9 mouse cellular contexts compared by ENCODE assay signal in the genomic region with DNA sequence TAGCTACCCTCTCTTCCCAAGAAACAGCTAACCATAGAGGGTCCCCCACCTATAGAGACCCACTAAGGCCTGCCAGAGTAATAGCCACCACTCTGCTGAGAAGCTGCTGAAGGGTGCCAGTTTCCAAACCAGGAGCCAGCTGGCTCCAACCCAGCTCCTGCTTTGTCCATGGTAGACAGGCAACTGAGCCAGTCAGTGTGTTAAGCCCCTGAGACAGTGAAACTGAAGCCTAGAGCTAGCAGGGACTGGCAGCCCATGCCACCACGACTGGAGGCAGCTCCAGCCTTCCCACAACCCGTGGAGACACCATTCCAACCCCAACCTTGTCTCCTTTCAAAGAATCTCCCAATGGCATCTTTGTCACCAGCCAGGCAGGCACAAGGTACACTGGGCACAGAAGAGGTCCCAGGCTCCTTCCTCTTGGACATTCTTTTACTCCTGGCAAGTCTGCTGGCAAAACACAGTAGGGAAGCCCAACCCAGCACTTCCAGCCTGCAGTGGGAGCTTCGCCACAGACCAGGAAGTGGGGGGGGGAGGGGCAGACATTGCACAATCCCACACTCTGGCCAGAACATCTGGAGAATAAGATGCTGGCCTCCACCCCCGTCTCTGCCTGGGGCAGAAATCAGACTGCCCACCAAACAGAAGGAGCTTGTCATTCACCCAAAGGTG. TPM values are rescaled to one million over a fixed set of nuclear protein-coding genes. Genes with fewer than 3 reads are reported as not detected.
DNase-seq lines count a peak whose midpoint lies in the region; ATAC-seq and TF ChIP-seq lines count a peak whose summit lies in the region.
"Had no signal": no experiment of that assay in that cellular context is flagged by ENCODE, and none has a peak within 500 bp of the region (broad histone marks: within the 10 kb centered on the region; RNA-seq: fewer than 3 reads in every experiment).

No protein-coding gene starts in this region.

- TF ChIP-seq CTCF in layer of hippocampus, adult 2 months (conservative IDR thresholded peaks at IDR 0.05): no peak
- no peak for TF ChIP-seq CTCF in intestine, postnatal 0 days (IDR thresholded peaks at IDR 0.05; ENCODE audit: low read depth)

- peak; percentile 31 for ATAC-seq in common myeloid progenitor, adult 5-6 weeks (replicated peaks; ENCODE audit: low read depth, poor library complexity, severe bottlenecking)
- peak; percentile 28; the same call in 1 of the 2 replicates for ATAC-seq in intestine, postnatal 0 days

- no peak overlapping the region for H3K9ac ChIP-seq in intestine, postnatal 0 days (ENCODE audit: low read depth, low read length)

- no peak overlapping the region for H3K4me3 ChIP-seq in layer of hippocampus, adult 2 months
- no peak overlapping the region for H3K4me3 ChIP-seq in intestine, postnatal 0 days (ENCODE audit: low read depth, low read length)

- 14% methylated on average over 4 of the region's 4 CpGs for WGBS in intestine, postnatal 0 days

- peak overlapping the region; percentile 96 for H3K27ac ChIP-seq in layer of hippocampus, adult 2 months
- H3K27ac ChIP-seq in intestine, postnatal 0 days (ENCODE audit: low read depth, low read length): peak overlapping the region; percentile 69

- no peaks in the 10 kb centered on the region for H3K27me3 ChIP-seq in intestine, postnatal 0 days (replicated peaks; ENCODE audit: control insufficient read depth, insufficient read depth, low read length)

- peaks cover 14% of the 10 kb centered on the region; the same call in 1 of the 2 replicates for H3K4me1 ChIP-seq in intestine, postnatal 0 days (replicated peaks; ENCODE audit: control insufficient read depth, insufficient read depth, low read length)

- no peaks in the 10 kb centered on the region for H3K9me3 ChIP-seq in intestine, postnatal 0 days (ENCODE audit: control insufficient read depth)

- no peak overlapping the region; the same call in 1 of the 2 replicates for H3K4me2 ChIP-seq in intestine, postnatal 0 days (replicated peaks; ENCODE audit: low read depth)

- peaks cover 2% of the 10 kb centered on the region; the same call in 1 of the 2 replicates for H3K36me3 ChIP-seq in intestine, postnatal 0 days (ENCODE audit: control insufficient read depth, insufficient read depth)

- no peak for DNase-seq in layer of hippocampus, adult 2 months (ENCODE audit: low spot score in 2 of 2)
- no peak for DNase-seq in layer of hippocampus, adult 18-20 months (ENCODE audit: low spot score in 2 of 2)
- DNase-seq in heart, adult 18-20 months: peak; percentile 94
- DNase-seq in lung, adult 18-20 months: peak; percentile 93 to 95
- DNase-seq in ovary, postnatal 14 days (ENCODE audit: low spot score): peak; percentile 75
- DNase-seq in thymus, postnatal 0 days (ENCODE audit: low spot score): no peak

RNA-seq across cellular contexts. Expression of gene Mpg, which starts 1.7 kb away (rescaled TPM):
- 10 to 100 TPM; 15.6 to 20.5 TPM for total RNA-seq in layer of hippocampus, adult 2 months (2021)
- total RNA-seq in layer of hippocampus, adult 18-20 months (2021): 10 to 100 TPM; 16.2 to 16.3 TPM
- total RNA-seq in common myeloid progenitor, adult 5-6 weeks (2017): 3.2 and 5.3 TPM in 2 replicates
- 1 to 10 TPM; 5.6 TPM for total RNA-seq in heart, adult 18-20 months (2021)
- polyA plus RNA-seq in intestine, postnatal 0 days (2015; fragmentation: Nextera tagmentation; extraction: Ambion mirVana): 19.2 and 20.9 TPM in 2 replicates
- 30.0 and 36.0 TPM in 2 replicates for polyA plus RNA-seq in thymus, postnatal 0 days (2015; fragmentation: Nextera tagmentation; extraction: Ambion mirVana)

RNA-seq across cellular contexts. Expression of gene Rhbdf1, which starts 2.5 kb away (rescaled TPM):
- 10 to 100 TPM; 13.4 to 13.8 TPM for total RNA-seq in layer of hippocampus, adult 2 months (2021)
- 10 to 100 TPM; 10.3 to 14.5 TPM for total RNA-seq in layer of hippocampus, adult 18-20 months (2021)
- total RNA-seq in common myeloid progenitor, adult 5-6 weeks (2017): 0.32 and 2.0 TPM in 2 replicates
- total RNA-seq in heart, adult 18-20 months (2021): 10 to 100 TPM; 19.2 to 19.3 TPM
- polyA plus RNA-seq in intestine, postnatal 0 days (2015; fragmentation: Nextera tagmentation; extraction: Ambion mirVana): 20.7 and 26.1 TPM in 2 replicates
- 10.6 and 11.2 TPM in 2 replicates for polyA plus RNA-seq in thymus, postnatal 0 days (2015; fragmentation: Nextera tagmentation; extraction: Ambion mirVana)

RNA-seq across cellular contexts. Expression of gene Snrnp25, which starts 19.4 kb away (rescaled TPM):
- total RNA-seq in layer of hippocampus, adult 2 months (2021): 10 to 100 TPM; 20.6 to 22.4 TPM
- total RNA-seq in layer of hippocampus, adult 18-20 months (2021): 10 to 100 TPM; 25.0 to 28.1 TPM
- total RNA-seq in common myeloid progenitor, adult 5-6 weeks (2017): 33.8 and 59.5 TPM in 2 replicates
- total RNA-seq in heart, adult 18-20 months (2021): 10 to 100 TPM; 11.1 to 12.3 TPM
- polyA plus RNA-seq in intestine, postnatal 0 days (2015; fragmentation: Nextera tagmentation; extraction: Ambion mirVana): 27.0 and 28.0 TPM in 2 replicates
- 103 TPM in 2 replicates for polyA plus RNA-seq in thymus, postnatal 0 days (2015; fragmentation: Nextera tagmentation; extraction: Ambion mirVana)

RNA-seq across cellular contexts. Expression of gene Il9r, which starts 24.5 kb away (rescaled TPM):
- total RNA-seq in layer of hippocampus, adult 2 months (2021): not detected
- total RNA-seq in layer of hippocampus, adult 18-20 months (2021): not detected
- total RNA-seq in common myeloid progenitor, adult 5-6 weeks (2017): not detected in 2 replicates
- under 1 TPM; 0.07 to 0.46 TPM for total RNA-seq in heart, adult 18-20 months (2021)
- polyA plus RNA-seq in intestine, postnatal 0 days (2015; fragmentation: Nextera tagmentation; extraction: Ambion mirVana): not detected in 2 replicates
- 5.3 and 5.7 TPM in 2 replicates for polyA plus RNA-seq in thymus, postnatal 0 days (2015; fragmentation: Nextera tagmentation; extraction: Ambion mirVana)
- total RNA-seq: layer of hippocampus, postnatal 25 days had no signal

RNA-seq across cellular contexts. Expression of gene Nprl3, which starts 42.9 kb away (rescaled TPM):
- total RNA-seq in layer of hippocampus, adult 2 months (2021): 10 to 100 TPM; 62.0 to 64.1 TPM
- total RNA-seq in layer of hippocampus, adult 18-20 months (2021): 10 to 100 TPM; 48.6 to 49.0 TPM
- total RNA-seq in common myeloid progenitor, adult 5-6 weeks (2017): 7.7 and 19.6 TPM in 2 replicates
- total RNA-seq in heart, adult 18-20 months (2021): 10 to 100 TPM; 22.6 to 28.5 TPM
- 19.8 and 20.7 TPM in 2 replicates for polyA plus RNA-seq in intestine, postnatal 0 days (2015; fragmentation: Nextera tagmentation; extraction: Ambion mirVana)
- 38.5 and 39.4 TPM in 2 replicates for polyA plus RNA-seq in thymus, postnatal 0 days (2015; fragmentation: Nextera tagmentation; extraction: Ambion mirVana)

Comparison
In these comparisons a context has a peak if more than half of its experiments do, and no peak if none do; other contexts are left out.
1. DNase-seq: peak in heart, adult 18-20 months (2 of 2), lung, adult 18-20 months (2 of 2) and ovary, postnatal 14 days (single experiment); none in layer of hippocampus, adult 2 months (0 of 2), layer of hippocampus, adult 18-20 months (0 of 2) and thymus, postnatal 0 days (single experiment).